Mouse (Mus musculus): ENCODE results near the gene Thbs4. TPM values are rescaled to one million over a fixed set of nuclear protein-coding genes. Genes with fewer than 3 reads are reported as not detected.

The Thbs4 gene
- polyA plus RNA-seq, 1 experiment from 2014 or later, result 49.4 TPM

DNA sequence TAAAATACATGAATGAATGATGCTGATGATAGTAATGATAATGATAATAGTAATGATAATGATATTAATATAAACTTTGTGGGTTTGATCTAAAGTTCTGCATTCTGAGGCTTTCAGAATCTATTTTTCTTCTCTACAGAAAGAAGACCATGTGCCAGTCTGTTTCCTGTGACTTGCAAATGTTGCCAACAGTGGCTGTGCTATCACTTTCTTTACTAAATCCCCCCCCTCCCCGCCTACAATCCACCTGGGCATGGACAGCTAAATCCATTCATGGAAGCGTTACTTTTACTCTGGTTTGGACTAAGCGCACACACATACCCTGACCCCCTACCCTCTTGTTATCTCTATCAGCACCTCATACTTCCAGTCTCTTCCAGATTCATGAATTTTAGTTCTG, 10.3 kb downstream of the Thbs4 start:
- H3K4me2 ChIP-seq, result no peak overlapping the region
- peaks cover 19% of the 10 kb centered on the region for H3K4me1 ChIP-seq
- no peak for ATAC-seq (ENCODE audit: insufficient number of reproducible peaks, low FRiP score, low TSS enrichment, low read depth)
- 90% methylated on average over 3 of the region's 3 CpGs for WGBS
- no peak overlapping the region for H3K9ac ChIP-seq
- H3K27me3 ChIP-seq, result no peaks in the 10 kb centered on the region
- no peaks in the 10 kb centered on the region for H3K36me3 ChIP-seq
- no peak overlapping the region for H3K27ac ChIP-seq
- no peaks in the 10 kb centered on the region for H3K9me3 ChIP-seq
- H3K4me3 ChIP-seq, result no peak overlapping the region

GRCm38 (mm10) chr13:92783551-92783950, 11.1 kb downstream of the Thbs4 start:
- Histone ChIP-seq H3K4me3 (no peak overlapping the region), H3K4me1 (peaks cover 19% of the 10 kb centered on the region), H3K27ac (no peak overlapping the region), H3K4me2 (no peak overlapping the region), H3K9me3 (no peaks in the 10 kb centered on the region), H3K36me3 (no peaks in the 10 kb centered on the region), H3K9ac (no peak overlapping the region), H3K27me3 (no peaks in the 10 kb centered on the region)
- ATAC-seq (ENCODE audit: insufficient number of reproducible peaks, low FRiP score, low TSS enrichment, low read depth), result no peak
- WGBS, result 85% methylated on average over 4 of the region's 4 CpGs

- Histone ChIP-seq H3K27ac (no peak overlapping the region), H3K9ac (no peak overlapping the region), H3K27me3 (no peaks in the 10 kb centered on the region), H3K4me3 (no peak overlapping the region), H3K9me3 (no peaks in the 10 kb centered on the region), H3K36me3 (no peaks in the 10 kb centered on the region), H3K4me1 (peaks cover 20% of the 10 kb centered on the region), H3K4me2 (0 out of 2 replicates have a peak overlapping the region, but pooled peaks have one; percentile 8)
- ATAC-seq (ENCODE audit: insufficient number of reproducible peaks, low FRiP score, low TSS enrichment, low read depth), result no peak
- 33% methylated on average over 8 of the region's 8 CpGs for WGBS
These were observed 13.7 kb downstream of the Thbs4 start for GRCm38 (mm10) chr13:92780927-92781326.

DNA sequence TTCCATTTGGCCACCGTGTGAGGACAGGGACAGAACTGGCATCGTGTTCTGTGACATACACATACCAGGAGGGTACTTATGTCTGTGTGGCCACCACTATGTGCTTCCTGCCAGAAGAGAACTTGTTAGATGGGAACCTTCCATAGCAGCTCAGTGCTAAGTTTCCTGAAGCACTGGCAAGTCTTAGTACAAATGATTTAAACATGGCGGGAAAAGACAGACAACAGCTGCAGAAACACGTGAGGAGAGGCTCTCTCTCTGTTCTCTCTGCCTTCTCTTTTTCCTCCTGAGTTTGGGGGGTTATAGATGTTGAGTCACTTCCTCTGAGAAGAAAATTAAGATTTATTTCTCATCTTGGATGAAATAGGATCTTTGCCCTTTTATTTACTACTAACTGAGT, 14.5 kb downstream of the Thbs4 start:
- ATAC-seq (ENCODE audit: insufficient number of reproducible peaks, low FRiP score, low TSS enrichment, low read depth), result no peak
- H3K4me2 ChIP-seq, result no peak overlapping the region
- H3K4me3 ChIP-seq, result no peak overlapping the region
- H3K27ac ChIP-seq, result no peak overlapping the region
- no peaks in the 10 kb centered on the region for H3K36me3 ChIP-seq
- H3K4me1 ChIP-seq, result peaks cover 21% of the 10 kb centered on the region
- WGBS, result 44% methylated on average over 4 of the region's 4 CpGs
- H3K9ac ChIP-seq, result no peak overlapping the region
- no peaks in the 10 kb centered on the region for H3K9me3 ChIP-seq
- no peaks in the 10 kb centered on the region for H3K27me3 ChIP-seq

GRCm38 (mm10) chr13:92778642-92779041, 16.0 kb downstream of the Thbs4 start:
- no peak overlapping the region for H3K4me2 ChIP-seq
- 74% methylated on average over 7 of the region's 7 CpGs for WGBS
- H3K4me3 ChIP-seq, result no peak overlapping the region
- peaks cover 23% of the 10 kb centered on the region for H3K4me1 ChIP-seq
- H3K27ac ChIP-seq, result no peak overlapping the region
- H3K27me3 ChIP-seq, result no peaks in the 10 kb centered on the region
- ATAC-seq (ENCODE audit: insufficient number of reproducible peaks, low FRiP score, low TSS enrichment, low read depth), result no peak
- no peak overlapping the region for H3K9ac ChIP-seq
- H3K9me3 ChIP-seq, result no peaks in the 10 kb centered on the region
- no peaks in the 10 kb centered on the region for H3K36me3 ChIP-seq

DNA sequence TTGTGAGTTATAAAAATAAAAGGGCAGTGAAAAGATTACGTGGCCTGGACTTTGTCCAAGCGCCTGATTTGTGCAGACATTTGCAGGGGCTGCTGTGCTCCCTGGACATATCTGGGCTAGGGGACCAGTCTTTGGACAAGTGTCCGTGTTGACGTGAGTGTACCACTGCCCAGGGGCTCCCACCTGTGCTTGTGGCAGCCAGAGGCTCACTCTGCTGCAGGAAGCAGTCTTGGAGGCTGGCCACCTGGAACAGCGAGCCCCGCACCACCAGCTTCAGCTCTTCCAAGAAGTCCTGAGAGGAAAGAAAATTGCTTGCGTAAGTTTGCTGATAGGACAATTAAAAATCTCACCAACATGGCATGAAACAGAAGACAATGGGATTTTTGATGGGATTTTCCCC, 18.7 kb downstream of the Thbs4 start:
- Histone ChIP-seq H3K9ac (no peak overlapping the region), H3K27ac (no peak overlapping the region), H3K4me2 (no peak overlapping the region), H3K27me3 (no peaks in the 10 kb centered on the region), H3K4me3 (no peak overlapping the region), H3K4me1 (peaks cover 11% of the 10 kb centered on the region), H3K36me3 (no peaks in the 10 kb centered on the region), H3K9me3 (no peaks in the 10 kb centered on the region)
- 52% methylated on average over 7 of the region's 7 CpGs for WGBS
- no peak for ATAC-seq (ENCODE audit: insufficient number of reproducible peaks, low FRiP score, low TSS enrichment, low read depth)

GRCm38 (mm10) chr13:92774887-92775286, 19.7 kb downstream of the Thbs4 start:
- Histone ChIP-seq H3K36me3 (no peaks in the 10 kb centered on the region), H3K4me3 (no peak overlapping the region), H3K4me2 (no peak overlapping the region), H3K4me1 (peaks cover 6% of the 10 kb centered on the region), H3K9ac (no peak overlapping the region), H3K9me3 (no peaks in the 10 kb centered on the region), H3K27me3 (no peaks in the 10 kb centered on the region), H3K27ac (no peak overlapping the region)
- no peak for ATAC-seq (ENCODE audit: insufficient number of reproducible peaks, low FRiP score, low TSS enrichment, low read depth)
- 93% methylated on average over 9 of the region's 9 CpGs for WGBS

GRCm38 (mm10) chr13:92772500-92772899, 22.1 kb downstream of the Thbs4 start:
- no peaks in the 10 kb centered on the region for H3K9me3 ChIP-seq
- ATAC-seq (ENCODE audit: insufficient number of reproducible peaks, low FRiP score, low TSS enrichment, low read depth), result no peak
- H3K4me2 ChIP-seq, result no peak overlapping the region
- no peak overlapping the region for H3K27ac ChIP-seq
- H3K36me3 ChIP-seq, result no peaks in the 10 kb centered on the region
- H3K4me1 ChIP-seq, result peaks cover 4% of the 10 kb centered on the region; the same call in 1 of the 2 replicates
- H3K27me3 ChIP-seq, result no peaks in the 10 kb centered on the region
- WGBS, result 66% methylated on average over 8 of the region's 8 CpGs
- H3K4me3 ChIP-seq, result no peak overlapping the region
- no peak overlapping the region for H3K9ac ChIP-seq

GRCm38 (mm10) chr13:92771566-92771965, 23.1 kb downstream of the Thbs4 start:
- no peak overlapping the region for H3K4me2 ChIP-seq
- 77% methylated on average over 5 of the region's 5 CpGs for WGBS
- H3K27me3 ChIP-seq, result no peaks in the 10 kb centered on the region
- ATAC-seq (ENCODE audit: insufficient number of reproducible peaks, low FRiP score, low TSS enrichment, low read depth), result no peak
- H3K9ac ChIP-seq, result no peak overlapping the region
- H3K4me3 ChIP-seq, result no peak overlapping the region
- peaks cover 4% of the 10 kb centered on the region; the same call in 1 of the 2 replicates for H3K4me1 ChIP-seq
- H3K27ac ChIP-seq, result no peak overlapping the region
- H3K9me3 ChIP-seq, result no peaks in the 10 kb centered on the region
- no peaks in the 10 kb centered on the region for H3K36me3 ChIP-seq

DNA sequence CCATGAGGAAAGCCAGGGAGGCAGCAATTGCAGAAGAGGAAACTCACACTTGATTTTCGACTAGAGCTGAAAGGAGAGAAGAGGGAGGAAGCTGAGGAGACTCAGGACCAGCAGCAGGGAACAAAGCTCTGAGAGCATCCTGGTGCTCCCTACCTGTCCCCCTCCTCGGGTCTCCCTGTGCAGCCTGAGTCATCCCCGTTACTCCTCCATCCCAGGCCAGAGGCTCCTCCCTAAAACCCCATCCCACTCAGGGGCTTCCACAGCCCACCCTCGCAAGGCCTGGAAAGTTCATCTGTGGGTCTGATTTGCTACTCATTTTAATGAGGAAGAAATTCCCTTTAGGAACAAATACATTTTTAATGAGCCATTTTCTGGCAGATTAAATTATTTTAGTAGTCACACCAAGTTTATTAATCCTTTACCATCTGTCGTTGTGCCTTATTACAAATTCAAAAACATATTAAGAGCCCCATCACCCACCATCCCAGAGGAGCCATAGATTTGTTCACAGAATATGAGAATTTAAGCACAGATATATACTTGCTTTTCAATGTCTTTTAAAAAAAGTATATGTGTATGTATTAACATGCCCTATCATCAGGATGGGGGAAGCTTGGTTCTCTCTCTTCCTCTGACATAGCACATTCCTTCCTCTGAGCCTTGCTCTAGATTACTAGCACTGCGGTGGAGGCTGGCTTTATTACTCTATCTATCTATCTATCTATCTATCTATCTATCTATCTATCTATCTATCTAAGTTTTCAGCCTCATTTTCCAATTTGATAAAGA, 29.0 kb downstream of the Thbs4 start:
- 62% methylated on average over 6 of the region's 6 CpGs for WGBS
- no peak for ATAC-seq (ENCODE audit: insufficient number of reproducible peaks, low FRiP score, low TSS enrichment, low read depth)

DNA sequence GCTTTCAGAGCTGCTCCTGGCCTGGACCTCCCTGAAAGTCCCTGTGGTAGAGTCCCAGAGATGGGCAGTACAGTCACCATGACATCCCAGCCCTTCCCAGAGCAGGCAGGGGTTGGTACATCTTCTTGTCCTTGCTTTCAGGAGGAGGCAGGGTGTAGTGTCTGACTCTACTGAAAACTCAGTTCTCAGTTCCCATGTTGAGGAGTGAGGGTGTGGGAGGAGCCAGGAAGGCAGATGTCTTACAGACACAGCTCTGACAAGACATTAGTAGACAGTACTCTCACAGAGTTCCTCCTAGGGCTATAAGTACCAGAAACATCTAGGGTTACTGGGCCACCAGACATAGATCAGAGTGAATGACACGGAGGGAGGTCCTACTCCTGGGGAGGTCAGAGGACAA, 32.3 kb downstream of the Thbs4 start:
- no peak for ATAC-seq (ENCODE audit: insufficient number of reproducible peaks, low FRiP score, low TSS enrichment, low read depth)
- Histone ChIP-seq H3K9ac (no peak overlapping the region), H3K36me3 (no peaks in the 10 kb centered on the region), H3K27ac (no peak overlapping the region), H3K27me3 (no peaks in the 10 kb centered on the region), H3K4me2 (no peak overlapping the region), H3K4me3 (no peak overlapping the region), H3K4me1 (no peaks in the 10 kb centered on the region), H3K9me3 (no peaks in the 10 kb centered on the region)
- 62% methylated on average over 1 of the region's 1 CpGs for WGBS

More for the DNA sequence above, 29.0 kb downstream of the Thbs4 start:
- no peaks in the 10 kb centered on the region for H3K9me3 ChIP-seq
- no peaks in the 10 kb centered on the region for H3K4me1 ChIP-seq
- H3K4me3 ChIP-seq, result no peak overlapping the region
- no peak overlapping the region for H3K4me2 ChIP-seq
- no peaks in the 10 kb centered on the region for H3K27me3 ChIP-seq
- no peak overlapping the region for H3K27ac ChIP-seq
- H3K9ac ChIP-seq, result no peak overlapping the region
- no peaks in the 10 kb centered on the region for H3K36me3 ChIP-seq

GRCm38 (mm10) chr13:92760519-92760918, 34.1 kb downstream of the Thbs4 start:
- H3K36me3 ChIP-seq, result no peaks in the 10 kb centered on the region
- no peaks in the 10 kb centered on the region for H3K27me3 ChIP-seq
- WGBS, result 69% methylated on average over 6 of the region's 6 CpGs
- H3K9me3 ChIP-seq, result no peaks in the 10 kb centered on the region
- H3K4me2 ChIP-seq, result no peak overlapping the region
- no peak for ATAC-seq (ENCODE audit: insufficient number of reproducible peaks, low FRiP score, low TSS enrichment, low read depth)
- no peak overlapping the region for H3K4me3 ChIP-seq
- no peak overlapping the region for H3K27ac ChIP-seq
- H3K4me1 ChIP-seq, result no peaks in the 10 kb centered on the region
- H3K9ac ChIP-seq, result no peak overlapping the region
